Mouse (Mus musculus) heart, adult 9 months (tissue): ENCODE measurements at regions not wholly inside any gene's neighbourhood (a gene's known extent, or its start where the extent isn't known, plus 50 kb on each side); places are given as distances from the start of the nearest gene placed in this dataset.
"Not testable (repeated sequence)": the region's sequence is repeated elsewhere in the genome, so short reads cannot be mapped to it uniquely, and the experiment has no call there.

Source experiments
- DNase-seq, 2 experiments: peaks; one replicate each; pipeline ENCODE4 v3.0.0; 2022; ENCODE audit warnings: low spot score in 2 of 2

GRCm38 (mm10) chr3:98968811-98969210 lies 75.8 kb upstream of the Hao2 start:
- DNase-seq = no peak

GRCm38 (mm10) chr3:98975777-98976176 lies 82.7 kb upstream of the Hao2 start:
- no peak for DNase-seq

- DNase-seq = no peak
These were observed 89.7 kb upstream of the Hao2 start for GRCm38 (mm10) chr3:98982787-98983186.

DNA sequence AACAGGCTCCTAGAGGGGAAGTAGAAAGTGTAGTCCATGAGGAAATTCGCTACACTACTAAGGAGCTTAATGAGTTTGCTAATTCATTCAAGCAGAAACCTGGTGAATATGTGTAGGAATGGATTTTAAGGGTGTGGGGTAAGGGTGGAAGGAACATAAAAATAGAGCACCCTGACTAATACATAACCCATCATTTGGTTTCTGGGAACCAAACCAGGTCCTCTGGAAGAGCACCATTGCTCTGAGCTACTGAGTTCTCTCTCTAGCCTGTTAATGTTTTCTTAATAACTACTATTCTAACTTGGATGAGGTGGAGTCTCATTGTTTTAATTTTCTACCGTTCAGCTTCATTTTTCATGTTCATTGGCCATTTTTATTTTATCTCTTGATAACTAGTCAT lies 94.2 kb upstream of the Hao2 start:
- DNase-seq = not testable (repeated sequence)

- peak in 1 of 2 experiments; percentile 3 for DNase-seq
These were observed 97.8 kb upstream of the Hao2 start for GRCm38 (mm10) chr3:98990801-98991200.

DNA sequence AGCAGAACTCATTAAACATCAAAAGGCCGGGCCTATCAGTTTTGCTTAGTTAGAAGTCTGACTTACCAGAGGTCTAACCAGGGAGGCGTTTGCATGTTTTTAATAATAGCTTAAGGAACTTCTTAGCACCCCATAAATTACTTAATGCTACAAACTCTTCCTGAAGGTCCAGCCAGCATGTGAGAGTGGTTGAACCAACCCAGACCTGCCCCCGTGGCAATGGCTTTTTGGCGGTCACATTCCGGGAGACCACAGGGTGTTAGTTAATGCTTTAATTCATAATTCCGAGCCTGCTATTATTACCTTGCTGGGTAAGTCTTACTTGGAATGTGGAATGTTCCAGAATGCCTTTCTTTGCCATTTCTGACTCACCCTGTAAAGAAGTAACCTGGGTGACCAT lies 98.2 kb upstream of the Hao2 start:
- no peak for DNase-seq

DNA sequence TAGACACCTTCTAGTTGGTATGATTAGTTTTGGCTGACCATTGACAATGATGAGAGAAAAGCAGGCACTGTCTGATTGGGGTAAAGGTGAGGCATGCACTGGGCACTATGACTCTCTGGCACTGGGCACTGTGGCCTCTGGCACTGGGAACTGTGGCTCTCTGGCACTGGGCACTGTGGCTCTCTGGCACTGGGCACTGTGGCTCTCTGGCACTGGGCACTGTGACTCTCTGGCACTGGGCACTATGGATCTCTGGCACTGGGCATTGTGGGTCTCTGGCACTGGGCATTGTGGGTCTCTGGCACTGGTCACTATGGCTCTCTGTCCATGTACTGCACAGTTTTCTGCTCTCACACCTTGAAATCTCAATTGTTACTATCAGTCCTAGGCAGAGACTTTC lies 101.0 kb upstream of the Hao2 start:
- DNase-seq = no peak

DNA sequence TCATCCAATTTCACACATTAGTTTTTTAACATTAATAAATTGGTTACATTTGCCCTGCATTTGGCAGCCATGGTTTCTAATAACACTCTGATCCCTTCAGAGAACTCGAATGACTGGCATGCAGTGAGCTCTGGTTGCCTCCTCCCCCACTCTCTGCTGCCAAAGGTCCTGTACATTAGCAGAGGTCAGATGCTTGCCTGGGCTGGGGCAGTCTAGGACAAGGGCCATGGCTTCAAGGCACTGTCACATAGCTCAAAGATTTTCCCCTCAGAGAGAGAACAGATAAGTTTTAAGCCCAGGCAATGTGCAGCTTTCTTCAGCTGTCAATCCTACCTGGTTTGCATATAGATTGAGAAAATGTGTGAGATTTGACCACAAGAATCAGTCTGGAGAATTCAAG lies 110.2 kb upstream of the Wars2 start:
- DNase-seq = no peak

DNA sequence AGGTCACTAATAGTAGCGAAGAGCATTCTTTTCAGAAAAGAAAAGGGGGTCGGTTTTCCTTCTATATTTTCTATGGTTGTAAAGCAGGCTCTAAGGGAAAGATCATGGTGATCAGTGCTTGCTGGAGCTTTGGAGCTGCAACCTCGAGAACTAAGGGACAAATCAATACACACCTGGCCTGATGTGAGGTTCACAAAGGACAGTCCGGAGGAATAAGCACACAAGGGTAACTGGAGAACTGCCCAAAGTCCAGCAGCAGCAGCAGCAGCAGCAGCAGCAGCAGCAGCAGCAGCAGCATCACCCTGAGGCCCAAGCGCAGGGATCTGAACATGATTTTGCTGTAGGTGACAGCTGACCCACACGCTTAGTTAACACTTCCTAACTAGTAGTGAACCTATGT lies 94.7 kb upstream of the Wars2 start:
- no peak for DNase-seq

- no peak for DNase-seq
These were observed 93.7 kb upstream of the Wars2 start for GRCm38 (mm10) chr3:99047156-99047555.

- no peak for DNase-seq
These were observed 91.6 kb upstream of the Wars2 start for GRCm38 (mm10) chr3:99049305-99049704.

- DNase-seq = no peak
These were observed 88.7 kb upstream of the Wars2 start for GRCm38 (mm10) chr3:99052176-99052575.

GRCm38 (mm10) chr3:99067168-99067567 lies 73.7 kb upstream of the Wars2 start:
- DNase-seq = no peak
